Mouse (Mus musculus): ENCODE data around the gene Kcnt2. TPM values are rescaled to one million over a fixed set of nuclear protein-coding genes. Genes with fewer than 3 reads are reported as not detected.

Gene Kcnt2
- total RNA-seq, 1 experiment from 2014 or later = not detected

DNA sequence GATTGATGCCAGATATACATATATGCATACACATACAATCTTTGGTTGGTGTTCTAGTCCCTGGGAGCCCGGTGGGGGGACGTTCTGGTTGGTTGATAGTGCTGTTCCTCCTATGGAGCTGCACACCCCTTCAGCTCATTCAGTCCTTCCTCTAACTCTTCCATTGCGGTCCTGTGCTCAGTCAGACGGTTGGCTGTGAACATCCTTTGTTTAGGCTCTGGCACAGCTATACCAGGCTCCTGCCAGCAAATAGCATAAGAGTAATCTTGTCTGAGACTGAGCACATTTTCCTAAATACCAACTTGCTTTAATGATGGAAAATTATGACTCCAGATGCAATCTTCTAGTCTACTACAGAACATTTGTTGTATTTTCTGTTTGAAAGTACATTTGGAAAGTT is 222.4 kb downstream of the Kcnt2 start:
- no peak for ATAC-seq (replicated peaks; ENCODE audit: insufficient number of reproducible peaks, low FRiP score, low TSS enrichment, poor library complexity, severe bottlenecking)

DNA sequence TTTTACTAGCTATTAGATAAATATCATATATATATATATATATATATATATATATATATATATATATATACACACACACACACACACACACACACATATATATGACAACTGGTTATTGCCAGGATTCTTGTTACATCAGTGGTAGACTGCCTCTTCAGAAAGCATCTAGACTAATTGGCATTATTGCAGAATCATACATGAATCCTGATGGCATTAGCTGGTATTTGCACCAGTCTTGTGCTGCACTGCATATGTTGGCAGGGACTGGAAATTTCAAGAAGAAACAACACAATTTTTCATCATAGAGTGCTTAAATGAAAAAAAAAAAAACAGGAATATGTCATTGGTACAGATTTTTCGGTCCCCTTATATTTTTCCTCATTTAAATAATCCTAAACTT is 223.6 kb downstream of the Kcnt2 start:
- no peak for ATAC-seq (replicated peaks; ENCODE audit: insufficient number of reproducible peaks, low FRiP score, low TSS enrichment, poor library complexity, severe bottlenecking)

DNA sequence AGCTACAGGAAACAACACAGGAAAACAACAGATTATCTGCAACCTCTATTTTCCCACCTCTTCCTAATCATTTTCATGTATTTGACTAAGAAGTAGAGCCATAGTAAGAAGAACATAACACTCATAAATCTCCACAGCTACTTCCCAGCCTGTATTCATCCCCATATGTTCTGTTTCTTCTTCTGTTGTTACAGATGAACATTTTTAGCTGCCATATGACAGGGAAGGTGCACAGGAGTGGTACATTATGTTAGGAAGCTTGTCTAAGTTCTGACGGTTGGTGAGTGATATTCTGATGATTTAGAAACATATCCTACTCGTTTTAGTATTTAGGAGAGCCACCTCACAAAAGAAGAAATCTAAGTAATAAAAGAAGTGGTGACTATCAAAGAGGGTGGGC is 231.0 kb downstream of the Kcnt2 start:
- no peak for ATAC-seq (replicated peaks; ENCODE audit: insufficient number of reproducible peaks, low FRiP score, low TSS enrichment, poor library complexity, severe bottlenecking)

DNA sequence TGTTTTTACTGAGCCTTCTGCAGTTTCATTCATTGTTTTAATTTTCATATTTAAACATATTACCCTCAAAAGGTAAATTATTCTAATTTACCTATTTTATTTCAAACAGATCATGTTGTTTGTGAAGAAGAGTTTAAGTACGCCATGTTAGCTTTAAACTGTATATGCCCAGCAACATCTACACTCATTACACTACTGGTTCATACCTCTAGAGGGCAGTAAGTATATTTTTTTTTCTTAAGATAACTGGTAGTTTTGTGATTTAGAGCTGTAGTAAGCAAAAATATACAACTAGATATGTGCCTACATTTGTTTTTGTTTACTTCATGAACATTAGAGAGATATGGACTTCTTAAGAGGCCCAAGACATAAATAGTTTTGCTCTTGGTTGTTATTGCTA is 238.1 kb downstream of the Kcnt2 start:
- no peak for ATAC-seq (replicated peaks; ENCODE audit: insufficient number of reproducible peaks, low FRiP score, low TSS enrichment, poor library complexity, severe bottlenecking)

DNA sequence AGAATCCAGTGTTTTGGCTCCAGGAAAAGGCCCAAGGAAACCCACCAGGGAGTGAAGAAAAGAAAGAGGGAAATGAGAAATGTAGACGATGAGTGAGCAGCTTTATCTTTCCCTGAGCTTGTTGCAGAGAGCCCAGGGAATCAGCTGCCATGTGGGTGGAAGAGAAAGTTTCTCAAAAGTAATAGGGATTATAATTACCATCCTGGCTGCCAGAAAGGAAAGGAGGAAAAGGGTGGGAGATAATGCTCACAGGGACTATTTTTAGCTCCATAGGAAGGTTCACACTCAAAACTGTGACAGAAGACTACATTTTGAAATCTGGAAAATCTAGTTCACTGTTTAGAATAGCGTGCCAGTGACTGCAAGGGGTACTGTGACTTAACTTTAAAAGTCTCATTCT is 243.9 kb downstream of the Kcnt2 start:
- no peak for ATAC-seq (replicated peaks; ENCODE audit: insufficient number of reproducible peaks, low FRiP score, low TSS enrichment, poor library complexity, severe bottlenecking)

DNA sequence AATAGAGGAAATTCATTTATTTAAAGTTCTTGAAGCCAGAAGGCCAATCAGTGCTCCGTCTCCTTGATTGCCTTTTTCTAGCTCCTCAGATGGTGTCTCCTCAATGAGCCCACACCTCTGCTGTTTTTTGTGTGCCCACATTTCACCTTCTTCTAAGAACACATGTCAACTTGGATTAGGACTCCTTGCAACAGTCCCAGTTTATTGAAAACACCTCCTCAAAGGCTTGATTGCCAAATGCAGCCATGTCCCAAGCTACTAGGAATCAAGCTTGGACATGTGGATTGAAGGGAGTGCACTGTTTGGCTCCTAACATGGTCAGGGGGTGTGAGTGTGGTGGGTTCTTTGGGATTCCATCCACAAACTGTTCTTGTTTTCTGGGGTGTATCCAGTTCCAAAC is 245.4 kb downstream of the Kcnt2 start:
- ATAC-seq (replicated peaks; ENCODE audit: insufficient number of reproducible peaks, low FRiP score, low TSS enrichment, poor library complexity, severe bottlenecking) = no peak

DNA sequence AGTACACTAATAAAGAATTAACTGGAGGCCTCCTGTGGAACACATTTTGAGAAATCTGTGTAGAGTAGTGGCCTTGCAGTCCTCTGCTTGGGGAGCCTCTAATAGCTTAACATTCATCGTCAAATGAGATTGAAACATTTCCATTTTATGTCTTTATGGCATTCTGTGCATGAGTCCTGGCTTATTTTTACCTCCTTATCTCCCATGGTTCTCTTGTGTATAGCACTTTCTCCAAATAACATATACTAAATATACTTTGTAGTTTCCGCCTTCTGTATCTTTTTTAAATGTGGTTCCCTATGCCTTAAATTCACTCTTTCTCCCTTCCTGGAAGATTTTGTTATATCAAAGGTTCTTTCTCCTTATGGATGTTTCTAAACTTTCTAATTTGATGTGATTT is 246.3 kb downstream of the Kcnt2 start:
- no peak for ATAC-seq (replicated peaks; ENCODE audit: insufficient number of reproducible peaks, low FRiP score, low TSS enrichment, poor library complexity, severe bottlenecking)

DNA sequence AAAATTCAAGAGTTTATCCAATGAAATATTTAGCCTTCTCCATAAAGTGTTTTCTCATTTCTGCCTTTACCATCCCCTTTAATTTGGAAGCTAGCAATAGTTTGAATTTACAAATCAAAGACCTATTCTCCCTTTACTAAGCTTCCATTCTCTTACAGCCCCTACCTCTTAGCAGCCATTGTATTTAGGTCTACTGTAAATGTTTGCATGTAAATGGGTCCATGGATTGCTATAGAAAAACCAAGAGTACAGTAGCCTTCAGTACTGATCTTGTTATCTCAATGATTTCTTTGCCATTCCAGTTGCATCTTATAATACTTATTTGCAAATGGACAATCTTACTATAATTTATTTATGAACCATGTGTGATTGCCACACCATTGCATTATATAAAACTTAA is 267.5 kb downstream of the Kcnt2 start:
- no peak for ATAC-seq (replicated peaks; ENCODE audit: insufficient number of reproducible peaks, low FRiP score, low TSS enrichment, poor library complexity, severe bottlenecking)

GRCm38 (mm10) chr1:140531285-140531908 is 285.4 kb downstream of the Kcnt2 start:
- no peak for ATAC-seq (replicated peaks; ENCODE audit: insufficient number of reproducible peaks, low FRiP score, low TSS enrichment, poor library complexity, severe bottlenecking)

DNA sequence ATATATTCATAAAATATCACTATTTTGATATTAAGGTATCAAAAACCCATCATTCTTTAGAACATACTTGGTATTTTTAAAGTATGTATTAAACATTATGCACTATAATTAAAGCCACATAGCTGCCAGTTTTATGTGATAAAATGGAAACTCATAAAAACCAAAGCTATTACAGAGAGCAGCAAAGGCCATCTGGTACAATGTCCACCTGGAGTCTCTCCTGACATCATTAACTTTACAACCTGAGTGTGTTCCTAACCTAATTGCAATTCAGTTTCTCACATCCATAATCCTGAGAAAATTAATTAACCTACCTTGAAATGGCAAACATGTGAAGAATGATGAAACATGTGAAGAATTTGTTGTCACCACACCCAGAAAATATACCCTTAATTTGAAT is 288.9 kb downstream of the Kcnt2 start:
- ATAC-seq (replicated peaks; ENCODE audit: insufficient number of reproducible peaks, low FRiP score, low TSS enrichment, poor library complexity, severe bottlenecking) = no peak

DNA sequence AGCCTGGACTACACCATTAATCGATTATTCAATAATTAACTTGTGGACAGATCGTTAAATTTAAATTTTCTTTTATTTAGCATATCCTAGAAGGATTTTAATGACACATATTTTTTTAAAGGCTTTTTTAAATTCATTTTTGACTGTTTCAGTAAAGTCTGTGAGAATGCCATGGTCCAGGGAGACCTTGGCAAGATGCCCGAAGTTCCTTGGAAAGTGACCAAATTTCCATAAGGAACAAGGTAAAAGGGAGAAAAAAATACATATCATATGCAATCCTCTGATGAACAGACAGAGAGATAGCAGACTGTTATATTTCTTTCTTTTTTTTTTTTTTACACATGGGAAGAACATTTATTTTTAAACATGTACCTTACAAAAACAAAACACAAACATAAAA is 296.1 kb downstream of the Kcnt2 start:
- ATAC-seq (replicated peaks; ENCODE audit: insufficient number of reproducible peaks, low FRiP score, low TSS enrichment, poor library complexity, severe bottlenecking) = no peak

- ATAC-seq (replicated peaks; ENCODE audit: insufficient number of reproducible peaks, low FRiP score, low TSS enrichment, poor library complexity, severe bottlenecking) = no peak
Observed at GRCm38 (mm10) chr1:140548711-140549110, 302.8 kb downstream of the Kcnt2 start.

- ATAC-seq (replicated peaks; ENCODE audit: insufficient number of reproducible peaks, low FRiP score, low TSS enrichment, poor library complexity, severe bottlenecking) = no peak
Observed at GRCm38 (mm10) chr1:140560801-140561200, 314.8 kb downstream of the Kcnt2 start.

DNA sequence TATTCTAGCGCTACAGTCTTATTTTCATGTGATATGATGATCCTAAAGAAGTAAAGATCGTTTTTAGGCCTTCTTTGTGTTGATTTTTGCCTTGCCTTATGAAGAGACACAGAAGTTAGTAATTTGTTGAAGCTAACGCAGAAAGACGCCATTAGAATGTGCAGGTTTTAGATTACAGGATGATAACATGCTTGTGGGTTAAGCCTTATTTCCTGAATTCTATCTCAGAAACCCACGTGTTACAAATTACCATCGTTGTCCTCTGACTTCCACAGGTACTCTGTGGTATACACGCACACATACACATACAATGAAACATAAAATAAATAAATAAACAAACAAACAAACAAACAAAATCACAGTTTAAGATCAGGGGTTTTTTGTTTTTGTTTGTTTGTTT is 326.2 kb downstream of the Kcnt2 start:
- no peak for ATAC-seq (replicated peaks; ENCODE audit: insufficient number of reproducible peaks, low FRiP score, low TSS enrichment, poor library complexity, severe bottlenecking)

DNA sequence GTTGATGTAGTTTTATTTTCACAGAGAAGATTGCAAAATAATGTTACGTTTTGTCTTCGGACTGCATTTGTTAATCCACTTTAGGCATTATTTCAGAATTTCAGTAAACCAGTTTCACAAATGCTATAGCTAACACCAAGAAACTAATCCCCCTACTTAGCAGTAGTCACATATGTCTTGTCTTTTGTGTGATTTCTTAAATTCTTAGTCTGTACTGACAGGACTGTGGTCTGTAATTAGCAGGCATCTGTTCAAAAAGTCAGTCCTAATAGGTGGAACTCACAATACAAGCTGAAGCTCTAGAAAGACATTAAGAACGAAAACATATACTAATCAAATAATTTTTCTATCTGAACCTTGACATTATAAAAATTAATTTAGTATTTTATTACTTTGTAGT is 332.6 kb downstream of the Kcnt2 start:
- no peak for ATAC-seq (replicated peaks; ENCODE audit: insufficient number of reproducible peaks, low FRiP score, low TSS enrichment, poor library complexity, severe bottlenecking)

GRCm38 (mm10) chr1:140588302-140588701 is 342.3 kb downstream of the Kcnt2 start:
- ATAC-seq (replicated peaks; ENCODE audit: insufficient number of reproducible peaks, low FRiP score, low TSS enrichment, poor library complexity, severe bottlenecking) = no peak

DNA sequence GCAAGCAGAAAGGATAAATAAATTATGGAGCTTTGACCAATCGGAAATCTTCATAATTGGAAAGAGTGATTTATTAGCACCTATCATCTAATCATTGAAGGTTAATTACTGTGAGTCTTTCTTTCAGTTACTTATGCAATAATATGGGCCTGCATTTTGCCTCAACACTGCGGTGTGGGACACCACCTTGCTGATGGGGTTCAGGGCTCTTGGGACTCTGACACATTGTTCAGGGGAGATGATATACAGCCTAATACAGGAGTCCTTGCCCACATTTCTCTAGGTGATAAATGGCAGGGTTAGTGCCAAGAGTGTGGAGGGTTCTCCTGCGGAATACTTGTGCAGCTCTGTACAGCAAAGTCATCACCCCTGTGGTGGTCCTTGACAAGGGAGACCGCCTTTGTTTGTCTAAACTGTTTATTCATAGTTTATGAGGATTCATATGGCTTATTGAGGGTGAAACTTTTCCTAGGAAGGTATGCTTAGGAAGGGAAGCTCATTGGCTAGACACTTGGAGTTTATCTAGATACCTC is 362.9 kb downstream of the Kcnt2 start:
- no peak for ATAC-seq (replicated peaks; ENCODE audit: insufficient number of reproducible peaks, low FRiP score, low TSS enrichment, poor library complexity, severe bottlenecking)

DNA sequence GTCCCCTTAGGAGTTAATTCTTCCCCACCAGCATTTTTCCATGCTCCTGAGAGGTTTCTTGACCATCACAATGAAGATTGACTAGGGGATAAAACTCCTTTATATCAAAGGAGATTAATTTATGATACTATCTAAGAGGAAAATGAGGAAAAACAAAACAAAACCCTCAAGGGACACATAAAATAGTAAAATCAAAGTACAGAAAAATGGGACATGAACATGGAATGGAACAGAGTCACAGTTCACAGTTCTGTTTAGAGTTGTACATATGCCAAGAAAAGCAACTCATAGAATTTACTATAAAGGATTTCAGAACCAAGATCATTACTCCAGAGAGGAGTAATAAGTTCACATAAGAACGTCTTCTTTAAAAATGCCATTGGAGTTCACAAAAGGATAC is 367.1 kb downstream of the Kcnt2 start:
- no peak for ATAC-seq (replicated peaks; ENCODE audit: insufficient number of reproducible peaks, low FRiP score, low TSS enrichment, poor library complexity, severe bottlenecking)

- no peak for ATAC-seq (replicated peaks; ENCODE audit: insufficient number of reproducible peaks, low FRiP score, low TSS enrichment, poor library complexity, severe bottlenecking)
Observed at GRCm38 (mm10) chr1:140614840-140615239, 368.9 kb downstream of the Kcnt2 start.

GRCm38 (mm10) chr1:140618164-140618563 is 372.2 kb downstream of the Kcnt2 start:
- no peak for ATAC-seq (replicated peaks; ENCODE audit: insufficient number of reproducible peaks, low FRiP score, low TSS enrichment, poor library complexity, severe bottlenecking)

- ATAC-seq (replicated peaks; ENCODE audit: insufficient number of reproducible peaks, low FRiP score, low TSS enrichment, poor library complexity, severe bottlenecking) = no peak
Observed at GRCm38 (mm10) chr1:140624918-140625317, 379.0 kb downstream of the Kcnt2 start.

Measured in monocyte, adult 5-6 weeks (primary cell).